Mouse (Mus musculus): ENCODE data around the gene Lta.

Lta gene

DNA sequence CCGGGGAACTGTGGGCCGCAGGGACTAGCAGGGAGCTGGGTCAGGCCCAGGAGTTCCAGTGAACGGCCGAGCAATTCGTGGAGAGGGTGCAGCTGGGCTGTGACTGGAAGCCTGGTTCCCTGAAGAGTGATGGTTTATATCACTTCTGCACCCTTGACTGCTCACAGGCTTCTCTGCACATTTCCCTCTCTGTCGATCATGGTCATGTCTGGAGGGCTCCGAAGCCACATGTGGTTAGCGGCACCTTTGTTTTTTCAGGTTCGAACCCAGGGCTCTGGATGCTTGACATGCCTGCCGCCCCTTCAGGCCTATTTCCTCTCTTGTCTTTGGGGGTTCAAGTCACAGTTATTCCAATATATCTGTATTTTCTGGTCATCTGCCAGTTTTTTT, 224 bp upstream of the Lta start:
- no peak for DNase-seq (ENCODE audit: low spot score)

DNA sequence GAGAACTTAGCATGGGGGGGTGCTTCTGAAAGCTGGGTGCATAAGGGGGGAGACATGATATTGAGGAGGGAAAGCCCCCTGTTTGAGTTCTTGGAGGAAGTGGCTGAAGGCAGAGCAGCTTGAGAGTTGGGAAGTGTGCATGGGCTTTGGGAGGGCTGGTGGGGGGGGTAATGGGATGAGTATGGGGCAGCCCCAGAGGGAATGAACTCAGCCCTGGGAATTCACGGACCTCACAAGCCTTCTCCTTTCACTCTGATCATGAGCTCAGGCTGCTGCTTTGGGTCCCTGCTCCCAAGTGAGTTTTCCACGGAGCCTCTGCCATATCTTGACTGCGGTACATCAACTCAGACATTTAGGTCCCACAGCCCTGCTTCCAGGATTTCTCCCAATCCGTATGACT, 2.7 kb downstream of the Lta start:
- DNase-seq (ENCODE audit: low spot score) = no peak

DNA sequence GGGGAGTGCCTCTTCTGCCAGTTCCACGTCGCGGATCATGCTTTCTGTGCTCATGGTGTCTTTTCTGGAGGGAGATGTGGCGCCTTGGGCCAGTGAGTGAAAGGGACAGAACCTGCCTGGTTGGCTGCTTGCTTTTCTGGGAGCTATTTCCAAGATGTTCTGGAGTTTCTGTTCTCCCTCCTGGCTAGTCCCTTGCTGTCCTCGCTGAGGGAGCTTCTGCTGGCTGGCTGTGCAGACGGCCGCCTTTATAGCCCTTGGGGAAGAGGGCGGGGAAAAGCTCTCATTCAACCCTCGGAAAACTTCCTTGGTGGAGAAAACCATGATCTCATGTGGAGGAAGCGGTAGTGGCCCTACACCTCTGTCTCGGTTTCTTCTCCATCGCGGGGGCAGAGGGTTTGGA, 3.4 kb downstream of the Lta start, which contains the start of gene Tnf:
TSS of gene Tnf (minus strand) at position 221 of the 400 bp plus-strand sequence.
- DNase-seq (ENCODE audit: low spot score) = peak; percentile 70

DNA sequence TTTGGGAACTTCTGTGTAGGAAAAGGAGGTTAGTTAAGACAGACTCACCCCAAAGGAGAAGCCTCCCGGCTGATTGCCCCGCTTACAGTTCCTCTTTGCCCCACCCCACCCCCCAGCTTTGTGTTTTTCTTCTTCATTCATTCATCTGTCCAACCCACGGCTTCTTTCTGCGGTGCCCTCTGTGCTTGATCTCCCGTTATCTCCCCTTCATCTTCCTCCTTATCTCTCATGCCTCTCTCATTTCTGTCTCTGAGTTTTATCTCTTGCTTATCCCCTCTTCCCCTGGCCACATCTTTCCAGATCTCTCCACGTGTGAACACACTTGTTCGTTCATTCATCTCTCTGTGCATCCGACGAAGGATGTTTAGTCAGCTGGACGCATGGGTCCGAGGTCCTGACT, 4.0 kb downstream of the Lta start:
- no peak for DNase-seq (ENCODE audit: low spot score)

DNA sequence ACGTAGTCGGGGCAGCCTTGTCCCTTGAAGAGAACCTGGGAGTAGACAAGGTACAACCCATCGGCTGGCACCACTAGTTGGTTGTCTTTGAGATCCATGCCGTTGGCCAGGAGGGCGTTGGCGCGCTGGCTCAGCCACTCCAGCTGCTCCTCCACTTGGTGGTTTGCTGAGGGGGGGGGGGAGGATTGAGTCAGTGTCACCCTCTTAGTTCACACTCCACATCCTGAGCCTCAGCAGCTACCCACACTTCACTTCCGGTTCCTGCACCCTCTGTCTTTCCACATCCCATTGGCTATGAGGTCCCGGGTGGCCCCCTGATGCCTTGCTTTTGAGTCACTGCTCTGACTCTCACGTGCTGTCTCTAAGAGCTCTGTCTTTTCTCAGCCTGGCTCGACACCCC, 4.8 kb downstream of the Lta start:
- peak; percentile 61 for DNase-seq (ENCODE audit: low spot score)

DNA sequence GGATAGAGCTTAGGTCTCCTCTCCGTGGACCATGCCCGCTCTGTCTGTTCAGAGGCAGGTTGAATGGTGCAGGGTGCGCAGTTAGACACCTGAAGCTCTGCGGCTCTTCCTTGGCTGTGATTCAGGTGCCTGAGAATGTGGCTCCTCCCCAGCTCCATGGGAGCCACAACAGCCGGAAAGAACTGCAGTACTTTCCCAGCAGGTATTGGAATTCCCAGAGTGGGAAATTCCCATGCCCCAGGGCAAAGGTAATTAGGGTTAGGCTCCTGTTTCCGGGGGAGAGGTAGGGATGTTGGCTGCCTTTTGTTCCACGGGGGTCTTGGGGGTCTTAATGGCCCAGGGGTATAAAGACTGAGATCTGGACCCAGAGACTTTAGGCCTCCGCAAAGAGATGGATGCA, 6.2 kb downstream of the Lta start:
- no peak for DNase-seq (ENCODE audit: low spot score)

DNA sequence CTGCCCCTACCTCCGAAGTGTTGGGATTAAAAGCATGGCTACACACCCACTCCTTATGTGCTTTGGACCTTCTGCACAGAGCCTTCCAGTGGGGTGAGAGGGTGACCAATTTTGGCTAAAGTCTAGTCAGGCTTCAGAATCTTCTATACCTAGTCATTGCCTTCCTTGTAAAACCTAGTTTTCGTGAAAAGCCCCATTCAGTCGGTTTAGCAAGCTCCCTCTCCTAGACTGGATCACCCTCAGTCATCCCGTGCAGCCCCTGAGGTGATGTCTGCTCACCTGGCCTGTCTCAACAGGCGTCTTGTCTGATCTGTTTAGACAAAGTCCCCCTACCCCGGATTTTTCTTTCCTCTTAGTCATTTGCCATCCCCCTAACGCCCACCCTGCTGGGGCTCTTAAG, 7.1 kb downstream of the Lta start:
- no peak for DNase-seq (ENCODE audit: low spot score)

DNA sequence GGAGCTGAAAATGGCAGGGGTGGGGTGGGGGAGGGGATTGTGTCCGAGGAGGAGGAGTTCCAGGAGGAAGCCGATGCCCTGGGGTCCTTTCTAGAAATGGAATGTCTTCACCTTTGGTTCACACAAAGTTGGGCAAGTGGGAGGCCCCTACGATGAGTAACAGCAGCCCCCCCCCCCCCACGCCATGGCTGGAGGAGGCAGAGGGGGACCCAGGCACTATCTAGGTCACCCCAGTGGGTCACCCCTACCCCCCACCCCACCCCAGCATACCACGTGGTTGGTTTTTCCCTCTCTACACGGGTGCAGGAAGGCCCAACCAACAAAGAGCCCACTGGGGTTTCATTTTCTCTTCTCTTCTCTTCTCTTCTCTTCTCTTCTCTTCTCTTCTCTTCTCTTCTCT, 8.0 kb downstream of the Lta start:
- no peak for DNase-seq (ENCODE audit: low spot score)

DNA sequence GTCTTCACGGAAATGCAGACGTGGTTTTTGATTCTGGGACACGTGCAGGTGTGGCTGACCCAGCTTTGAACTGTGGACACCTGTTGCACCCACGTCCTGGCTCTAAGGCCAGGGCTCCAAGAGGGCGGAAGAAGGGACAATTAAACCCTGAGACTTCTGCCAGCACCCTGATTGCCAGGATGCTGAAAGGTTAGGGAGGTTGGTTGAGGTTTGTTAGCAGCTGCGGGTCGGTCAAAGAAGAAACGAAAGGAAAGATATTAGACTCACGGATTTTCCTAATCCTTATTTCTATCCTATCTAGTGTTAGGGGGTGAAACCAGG, 8.9 kb downstream of the Lta start:
- DNase-seq (ENCODE audit: low spot score) = no peak

DNA sequence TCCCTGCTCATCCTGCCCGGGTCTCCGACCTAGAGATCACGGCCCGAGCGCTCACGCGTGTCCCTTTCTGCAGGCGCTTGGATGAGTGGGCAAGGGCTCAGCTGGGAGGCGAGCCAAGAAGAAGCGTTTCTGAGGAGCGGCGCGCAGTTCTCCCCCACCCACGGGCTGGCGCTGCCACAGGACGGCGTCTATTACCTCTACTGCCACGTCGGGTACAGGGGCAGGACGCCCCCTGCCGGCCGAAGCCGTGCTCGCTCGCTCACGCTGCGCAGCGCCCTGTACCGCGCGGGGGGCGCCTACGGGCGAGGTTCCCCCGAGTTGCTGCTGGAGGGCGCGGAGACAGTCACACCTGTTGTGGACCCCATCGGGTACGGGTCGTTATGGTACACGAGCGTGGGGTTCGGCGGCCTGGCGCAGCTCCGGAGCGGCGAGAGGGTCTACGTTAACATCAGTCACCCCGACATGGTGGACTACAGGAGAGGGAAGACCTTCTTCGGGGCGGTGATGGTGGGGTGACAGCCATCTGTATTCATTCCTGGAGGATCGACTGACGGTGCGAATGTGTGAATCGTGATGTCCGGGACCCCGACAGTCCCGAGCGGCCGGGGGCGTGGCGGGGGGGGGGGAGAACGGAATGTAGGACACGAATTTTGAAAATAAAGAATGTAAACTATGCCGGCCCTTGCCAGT, 9.4 kb downstream of the Lta start:
- peak; percentile 81 for DNase-seq (ENCODE audit: low spot score)

DNA sequence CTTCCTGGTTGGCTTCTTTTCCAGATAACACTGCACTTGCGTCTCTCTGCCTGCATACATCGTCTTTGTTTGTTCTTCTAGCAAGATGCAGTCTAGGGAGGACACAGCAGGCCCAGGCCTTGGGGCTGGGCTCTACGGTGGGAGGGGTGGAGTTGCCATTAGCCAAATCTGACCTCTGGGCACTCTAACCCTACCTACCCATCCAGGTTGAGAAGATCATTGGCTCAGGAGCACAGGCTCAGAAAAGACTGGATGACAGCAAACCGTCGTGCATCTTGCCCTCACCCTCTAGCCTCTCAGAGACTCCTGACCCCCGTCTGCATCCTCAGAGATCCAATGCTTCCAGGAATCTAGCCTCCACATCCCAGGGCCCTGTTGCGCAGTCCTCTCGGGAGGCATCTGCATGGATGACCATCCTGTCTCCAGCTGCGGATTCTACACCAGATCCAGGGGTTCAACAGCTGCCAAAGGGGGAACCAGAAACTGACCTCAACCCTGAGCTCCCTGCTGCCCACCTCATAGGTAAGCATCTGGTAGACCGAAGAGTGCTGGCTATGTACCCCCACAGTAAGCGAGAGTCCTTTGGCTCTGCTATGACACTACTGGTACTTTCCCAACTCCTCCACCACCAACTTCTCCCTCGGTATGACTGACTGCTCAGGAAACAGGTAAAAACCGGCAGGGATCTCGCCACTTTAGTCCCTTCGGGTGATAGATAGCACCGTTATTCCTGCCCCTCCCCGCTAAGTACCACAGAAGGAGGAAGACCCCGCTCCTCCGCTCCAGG, 10.1 kb downstream of the Lta start:
- DNase-seq (ENCODE audit: low spot score) = no peak

DNA sequence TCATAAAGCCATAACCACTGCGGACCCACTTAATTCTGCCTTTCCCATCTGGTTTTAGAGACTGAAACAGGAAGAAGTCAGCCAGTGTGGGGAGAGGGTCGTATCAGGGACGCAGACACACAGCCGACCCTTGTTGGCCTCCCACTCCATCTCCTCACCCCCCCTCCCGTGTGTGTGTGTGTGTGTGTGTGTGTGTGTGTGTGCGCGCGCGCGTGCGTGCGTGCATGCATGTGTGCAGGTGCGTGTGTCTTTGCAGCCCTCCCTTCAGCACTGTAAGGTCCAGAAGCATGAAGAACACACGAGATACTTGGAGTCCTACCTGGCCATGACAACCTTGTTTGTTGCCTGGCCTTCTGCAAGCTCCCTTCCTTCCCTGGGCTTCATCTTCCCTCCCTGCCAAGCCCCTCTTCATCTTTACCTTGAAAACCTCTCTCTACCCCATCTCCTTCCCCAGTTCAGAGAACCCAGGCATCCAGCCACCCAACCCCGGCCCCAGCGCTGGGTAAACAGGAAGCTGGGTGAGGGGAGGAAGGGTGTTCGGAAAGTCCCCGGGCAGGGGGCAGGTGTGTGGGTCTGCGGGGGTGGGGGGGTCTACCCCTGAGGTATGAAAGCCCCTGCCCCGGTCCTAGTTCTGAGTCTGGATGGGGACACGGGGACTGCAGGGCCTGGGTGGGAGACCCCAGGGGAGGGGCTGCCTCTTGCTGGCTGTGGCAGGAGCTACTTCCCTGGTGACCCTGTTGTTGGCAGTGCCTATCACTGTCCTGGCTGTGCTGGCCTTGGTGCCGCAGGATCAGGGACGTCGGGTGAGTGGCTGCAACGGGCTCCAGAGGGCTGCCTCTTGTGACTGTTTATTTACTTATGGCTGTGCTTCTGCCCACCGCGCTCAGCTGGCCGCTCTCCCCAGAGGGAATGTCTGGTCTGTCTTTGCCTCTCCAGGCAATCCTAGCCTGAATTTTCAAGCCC, 11.0 kb downstream of the Lta start, which contains the start of gene Ltb:
TSS of gene Ltb (plus strand) at position 559 of the 963 bp plus-strand sequence.
- peak; percentile 63 for DNase-seq (ENCODE audit: low spot score)

DNA sequence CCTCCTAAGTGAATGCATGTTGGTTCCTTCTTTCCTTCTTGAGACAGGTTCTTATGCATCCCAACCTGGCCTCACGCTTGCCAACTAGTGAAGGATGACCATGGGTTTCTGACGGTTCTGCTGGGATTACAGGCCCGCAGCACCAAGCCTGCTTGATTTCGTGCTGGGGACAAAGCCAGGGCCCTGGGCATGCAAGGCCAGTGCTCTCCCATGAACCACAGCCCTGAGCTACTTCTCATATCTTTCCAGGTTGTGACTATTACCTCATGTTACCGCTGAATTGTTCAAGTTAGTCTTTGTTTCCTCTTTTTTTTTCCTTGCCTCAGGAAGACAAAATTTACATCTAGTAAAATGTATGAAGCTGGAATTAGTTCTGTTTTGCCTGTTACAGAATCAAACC, 12.2 kb downstream of the Lta start:
- DNase-seq (ENCODE audit: low spot score) = no peak

DNA sequence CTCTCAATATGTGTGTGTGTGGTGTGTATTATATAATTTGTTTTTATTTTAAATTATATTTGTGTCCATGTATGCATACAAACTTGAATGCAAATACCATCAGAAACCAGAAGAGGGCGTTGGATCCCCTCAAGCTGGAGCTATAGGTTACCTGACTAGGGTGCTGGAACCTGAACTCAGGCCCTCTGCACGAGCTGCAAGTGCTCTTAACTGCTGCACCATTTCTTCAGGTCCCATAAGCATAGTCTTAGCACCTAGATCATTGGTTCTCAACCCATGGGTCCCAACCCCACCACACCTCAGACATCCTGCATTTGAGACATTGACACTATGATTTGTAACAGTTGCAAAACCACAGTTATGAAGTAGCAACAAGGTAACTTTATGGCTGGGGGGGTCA, 13.4 kb downstream of the Lta start:
- no peak for DNase-seq (ENCODE audit: low spot score)

DNA sequence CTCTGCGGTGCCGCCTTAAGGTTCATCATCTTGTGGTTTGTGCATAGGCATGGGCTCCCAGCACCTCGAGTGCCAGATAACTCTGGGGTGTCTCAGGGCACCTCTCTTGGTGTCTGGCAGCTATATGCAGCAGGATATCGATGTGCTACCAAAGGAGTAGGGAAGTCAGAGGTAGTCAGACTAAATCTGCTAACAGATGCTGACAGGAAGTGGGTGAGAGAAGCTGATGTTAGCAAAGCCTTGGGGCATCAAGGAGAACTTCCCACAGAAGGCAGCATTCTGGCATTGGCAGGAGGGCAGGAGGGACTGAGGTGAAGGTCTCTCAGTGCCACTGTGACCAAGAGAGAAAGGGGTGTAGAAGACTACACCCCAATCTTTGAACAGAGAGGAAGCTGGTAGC, 15.1 kb downstream of the Lta start:
- no peak for DNase-seq (ENCODE audit: low spot score)

DNA sequence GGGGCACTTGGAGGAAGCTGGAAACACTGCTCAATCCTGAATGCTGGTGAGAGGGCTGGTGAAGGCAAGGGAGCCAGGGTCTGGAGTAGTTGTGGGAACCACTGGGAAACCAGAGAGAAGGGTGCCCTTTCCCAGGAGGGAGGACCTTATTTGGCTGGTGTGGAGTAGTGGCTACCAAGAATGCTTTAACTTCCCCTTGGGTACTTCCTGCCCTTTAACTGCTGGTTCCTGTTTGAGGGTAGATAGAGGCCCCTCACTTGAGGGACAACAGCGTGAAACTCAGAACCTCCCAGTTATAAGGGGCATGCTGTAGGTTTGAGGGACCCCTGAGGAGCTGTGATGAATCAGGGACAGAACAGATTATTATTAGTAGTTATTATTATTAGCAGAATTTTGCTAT, 16.0 kb downstream of the Lta start:
- no peak for DNase-seq (ENCODE audit: low spot score)

DNA sequence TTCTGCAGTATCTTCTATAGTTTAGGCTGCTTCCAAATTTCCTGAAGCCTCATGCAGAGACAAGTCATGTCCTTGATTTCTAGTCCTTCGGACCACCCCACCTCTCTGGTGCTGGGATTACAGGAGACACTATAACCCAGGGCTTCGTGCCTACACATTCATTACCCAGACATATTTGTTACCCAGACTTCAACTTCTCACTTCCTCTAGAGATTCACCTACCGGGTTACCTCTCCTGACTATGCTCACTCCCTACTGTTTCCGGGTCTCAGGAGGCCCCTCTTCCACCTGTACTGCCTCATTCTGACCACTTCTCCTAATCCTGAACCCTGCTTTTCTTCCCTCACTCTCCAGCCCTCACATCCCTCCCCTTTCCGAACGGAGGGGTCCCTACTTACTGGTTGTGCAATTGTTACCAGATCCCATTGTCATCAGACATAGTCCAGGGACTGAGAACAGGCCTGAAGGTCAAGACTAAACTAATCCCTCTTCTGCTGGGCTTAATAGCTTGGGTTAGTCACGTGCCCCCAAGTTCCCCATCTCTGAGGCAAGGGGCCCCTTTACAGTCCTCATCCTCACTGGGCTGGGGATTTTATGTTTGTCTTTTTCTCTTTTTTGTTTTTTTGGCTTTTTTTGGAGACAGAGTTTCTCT, 17.1 kb downstream of the Lta start, which contains the start of gene Lst1:
TSS of gene Lst1 (minus strand) at position 481 of the 652 bp plus-strand sequence.
- no peak for DNase-seq (ENCODE audit: low spot score)

DNA sequence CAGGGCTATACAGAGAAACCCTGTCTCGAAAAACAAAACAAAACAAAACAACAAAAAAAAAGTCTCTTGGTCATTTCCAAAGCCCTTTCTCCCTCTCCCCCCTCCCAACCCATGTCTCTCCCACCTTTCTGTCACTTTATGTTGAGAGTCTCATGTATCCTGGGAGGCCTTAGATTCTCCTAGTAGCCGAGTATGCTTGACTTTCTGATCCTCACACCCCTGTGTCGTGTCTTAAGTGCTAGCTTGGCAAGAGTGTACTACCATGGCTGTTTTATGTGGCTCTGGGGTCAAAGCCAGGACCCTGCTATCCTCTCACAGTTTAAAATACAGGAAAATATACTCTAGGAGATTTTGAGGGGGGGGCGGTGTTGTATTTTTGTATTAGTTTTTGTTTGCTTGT, 17.8 kb downstream of the Lta start:
- no peak for DNase-seq (ENCODE audit: low spot score)

DNA sequence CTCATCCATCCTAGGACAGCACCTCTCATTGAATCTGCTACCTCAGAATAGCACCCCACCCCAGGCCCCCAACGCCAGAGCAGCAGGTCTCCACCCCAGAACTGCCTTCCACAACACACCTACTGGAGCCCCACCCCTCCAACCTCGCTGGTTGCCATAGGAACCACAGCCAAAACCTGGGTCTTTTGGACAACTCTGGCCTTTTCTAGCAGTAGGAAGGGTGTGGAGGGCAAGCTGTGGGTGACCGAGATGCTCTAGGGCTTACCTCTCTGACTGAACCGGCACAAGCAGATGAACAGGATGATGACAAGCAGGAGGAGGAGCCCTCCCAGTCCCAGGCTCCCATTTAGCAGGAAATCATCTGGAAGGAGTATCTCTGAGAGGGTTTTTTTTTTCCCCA, 18.5 kb downstream of the Lta start:
- DNase-seq (ENCODE audit: low spot score) = peak; percentile 73

DNA sequence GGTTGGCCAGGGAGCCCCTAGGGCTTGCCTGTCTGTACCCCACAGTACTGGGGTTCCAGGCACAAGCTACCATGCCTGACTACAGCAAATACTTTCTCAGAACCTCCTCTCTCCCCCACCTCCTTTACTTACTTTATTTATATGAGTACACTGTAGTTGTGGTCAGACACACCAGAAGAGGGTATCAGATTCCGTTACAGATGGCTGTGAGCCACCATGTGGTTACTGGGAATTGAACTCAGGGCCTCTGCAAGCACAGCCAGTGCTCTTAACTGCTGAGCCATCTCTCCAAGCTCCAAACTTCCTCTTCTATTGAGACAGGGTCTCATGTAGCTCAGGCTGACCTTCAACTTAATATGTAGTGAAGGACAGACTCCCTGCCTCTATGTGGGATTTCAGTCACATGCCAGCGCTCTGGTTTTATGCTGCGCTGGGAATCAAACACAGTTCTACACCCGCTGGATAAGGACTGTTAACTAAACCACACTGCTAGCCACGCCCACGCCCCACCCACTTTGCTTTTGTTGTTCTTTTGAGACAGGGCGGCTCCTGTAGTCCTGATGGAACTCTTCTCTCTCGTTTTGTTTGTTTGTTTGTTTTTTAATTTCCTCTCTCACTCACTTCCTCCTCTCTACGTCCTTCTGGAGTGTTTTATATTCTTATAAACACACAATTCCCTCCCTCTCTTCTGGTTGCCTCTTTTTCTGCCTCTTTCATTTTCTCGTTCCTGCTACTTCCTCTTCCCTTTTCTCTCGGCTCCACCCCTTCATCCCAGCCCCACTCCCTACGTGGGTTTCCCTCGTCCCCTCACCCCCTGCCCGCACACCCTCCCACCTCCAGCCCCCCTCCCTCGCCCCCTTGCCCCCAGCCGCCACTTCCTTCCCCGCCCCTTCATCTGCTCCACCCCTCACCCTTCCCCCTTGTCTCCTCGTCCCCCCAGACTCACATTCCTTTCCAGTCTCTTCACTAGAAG, 19.2 kb downstream of the Lta start:
- DNase-seq (ENCODE audit: low spot score) = peak; percentile 81

DNA sequence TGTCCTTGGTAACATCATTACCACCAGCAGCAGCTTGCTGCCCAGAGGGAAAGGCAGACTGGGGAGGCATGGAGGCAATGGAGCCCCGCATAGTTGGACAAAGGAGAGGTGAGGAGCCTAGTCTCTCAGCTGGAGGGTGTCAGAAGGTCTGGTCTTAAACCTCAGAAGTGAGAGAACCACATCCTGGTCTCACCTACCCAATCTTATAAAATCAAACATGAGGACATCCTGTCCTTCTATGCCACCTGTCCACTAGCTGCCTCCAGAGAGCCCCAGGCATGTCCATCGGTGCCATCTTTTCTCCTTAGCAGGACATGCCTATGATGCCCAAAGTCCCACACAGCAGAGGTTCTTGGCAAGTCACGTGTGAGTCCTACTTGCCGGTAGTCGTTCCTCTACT, 25.1 kb downstream of the Lta start:
- no peak for DNase-seq (ENCODE audit: low spot score)

Data from lung, postnatal 25 days (tissue).